Mouse (Mus musculus) adrenal gland, adult 2 months (tissue): ENCODE measurements around the gene Gm5136. TPM values are rescaled to one million over a fixed set of nuclear protein-coding genes. Genes with fewer than 3 reads are reported as not detected.

Source experiments
- DNase-seq: peaks from one replicate; pipeline ENCODE4 v3.0.0; 2021
- long read RNA-seq: library from polyadenylated mRNA; stranded (forward); transcript quantifications from one replicate; pipeline ENCODE4 v2.0.0, GENCODE M21; 2021
- polyA plus RNA-seq: library from polyadenylated mRNA; depleted of rRNA; stranded (reverse); fragments of >200 nt; gene quantifications from 2 replicates; pipeline ENCODE4 v1.2.3, GENCODE M21; 2012; rRNA removed
- total RNA-seq, 2 experiments: library from RNA; stranded (reverse); gene quantifications; 2 replicates each; pipeline ENCODE4 v1.2.3; 2021

Gene Gm5136
- total RNA-seq (not detected), polyA plus RNA-seq (not detected in 2 replicates)
- long read RNA-seq, result 0 reads

DNA sequence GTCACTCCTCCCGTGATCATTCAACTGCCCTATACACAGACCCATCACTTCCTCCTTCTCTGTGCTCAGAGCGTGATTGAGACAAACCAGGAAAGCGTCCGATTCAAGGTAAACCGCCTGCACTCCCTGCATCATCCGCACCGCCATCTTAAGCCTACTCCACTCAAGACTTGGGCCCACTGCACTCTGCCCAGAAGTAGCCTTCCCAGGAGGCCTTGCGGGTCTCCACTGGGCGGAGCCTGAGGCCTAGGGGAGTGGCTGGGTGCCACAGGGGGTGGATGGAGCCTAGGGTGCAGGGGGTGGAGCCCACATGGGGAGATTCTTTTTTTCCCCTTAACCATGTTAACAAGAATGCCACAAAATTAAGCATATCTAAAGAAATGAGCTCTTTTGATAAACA, at the start of gene Gm5136:
Gene Gm5136, minus strand, starts transcription at position 215 of the 400 bp plus-strand sequence.
- no peak for DNase-seq

DNA sequence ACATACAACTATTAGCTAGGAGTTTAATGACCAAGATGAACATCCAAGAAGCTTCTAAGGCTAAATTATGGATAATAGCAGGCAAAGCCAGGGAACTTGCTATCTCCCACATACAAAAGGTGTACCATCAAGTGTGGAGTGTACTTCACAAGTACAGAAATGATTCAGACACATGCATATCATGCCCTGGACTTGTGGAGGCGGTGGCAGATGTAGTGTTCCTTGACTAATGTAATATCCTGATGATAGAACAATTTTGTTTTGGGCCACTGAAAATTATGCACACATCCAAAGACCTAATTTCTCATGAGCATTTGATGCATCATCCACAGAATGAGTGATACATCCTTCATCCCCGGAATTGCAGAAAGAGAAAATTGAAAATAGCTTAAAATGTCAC, 43.8 kb upstream of the Gm5136 start:
- DNase-seq, result no peak

DNA sequence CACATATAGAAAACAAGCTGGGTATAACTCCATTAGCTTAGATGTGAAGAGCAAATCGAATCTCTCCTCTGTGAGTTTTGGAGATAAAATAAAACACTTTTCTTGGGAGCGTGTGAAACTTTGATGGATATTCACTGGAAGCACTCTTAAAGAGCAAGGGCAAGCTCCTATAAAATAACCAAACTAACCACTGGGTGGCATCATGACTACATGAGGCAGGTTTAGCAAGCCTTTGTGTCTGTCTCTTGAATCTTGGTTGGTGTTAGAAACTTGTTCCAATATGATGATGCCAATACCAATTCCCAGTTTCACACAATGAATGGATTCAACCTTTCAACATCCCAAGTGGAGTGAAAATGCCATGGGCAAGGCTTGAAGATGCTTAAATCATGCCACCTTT, 34.0 kb upstream of the Gm5136 start:
- peak; percentile 5 for DNase-seq

DNA sequence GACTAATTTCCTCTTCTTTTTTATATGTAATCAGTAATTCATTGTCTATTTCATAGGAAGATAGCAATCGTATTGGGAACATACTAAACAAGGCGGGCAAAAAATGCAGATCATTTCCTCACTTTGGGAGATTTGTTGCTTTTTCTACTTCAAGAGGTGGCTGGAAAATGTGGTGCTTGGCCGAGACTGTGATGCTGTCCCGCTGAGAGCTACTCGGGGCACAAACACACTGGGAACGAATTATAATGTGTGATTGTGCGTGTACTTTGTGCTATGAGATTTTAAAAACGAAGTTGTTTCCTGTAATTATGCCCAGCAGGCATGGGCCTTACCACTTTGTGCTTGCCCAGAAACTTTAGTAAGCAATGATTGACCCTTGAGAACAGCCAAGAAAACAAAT, 29.0 kb upstream of the Gm5136 start:
- no peak for DNase-seq

DNA sequence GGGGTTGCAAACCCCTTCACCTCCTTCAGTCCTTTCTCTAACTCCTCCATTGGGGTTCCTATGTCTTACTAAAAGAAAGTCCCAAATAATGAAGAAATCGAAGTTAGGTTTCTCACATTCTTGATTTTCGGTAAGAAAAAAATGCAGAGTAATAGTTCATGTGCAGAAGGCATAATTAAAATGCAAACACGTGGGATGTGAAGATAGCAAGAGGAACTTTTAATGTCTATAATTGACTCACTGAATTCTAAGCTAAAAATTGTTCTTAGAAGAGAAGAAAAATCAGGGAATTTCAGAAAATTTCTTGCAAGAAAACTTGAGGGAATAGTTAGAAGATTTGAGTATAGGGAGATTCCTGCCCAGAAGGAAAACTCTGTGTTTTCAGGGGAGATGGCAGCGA, 26.4 kb upstream of the Gm5136 start:
- no peak for DNase-seq

DNA sequence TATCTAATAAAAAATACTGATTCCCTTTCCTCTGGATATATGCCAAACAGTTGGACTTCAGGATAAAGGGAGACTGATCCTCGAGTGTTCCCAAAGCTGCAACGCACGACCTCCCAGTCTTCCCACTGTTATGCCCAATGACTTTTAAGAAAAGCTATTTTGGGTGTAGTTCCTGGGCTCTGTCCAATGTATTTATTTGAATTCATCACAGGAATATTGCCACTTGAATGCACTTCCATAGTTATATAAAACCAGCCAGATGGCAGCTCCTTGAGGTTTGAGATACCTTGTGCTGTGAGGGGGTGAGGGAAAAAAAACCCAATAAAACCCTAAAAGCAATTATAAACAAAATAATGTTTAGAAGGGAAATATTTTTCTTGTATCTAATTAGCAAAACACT, 24.9 kb upstream of the Gm5136 start:
- no peak for DNase-seq

DNA sequence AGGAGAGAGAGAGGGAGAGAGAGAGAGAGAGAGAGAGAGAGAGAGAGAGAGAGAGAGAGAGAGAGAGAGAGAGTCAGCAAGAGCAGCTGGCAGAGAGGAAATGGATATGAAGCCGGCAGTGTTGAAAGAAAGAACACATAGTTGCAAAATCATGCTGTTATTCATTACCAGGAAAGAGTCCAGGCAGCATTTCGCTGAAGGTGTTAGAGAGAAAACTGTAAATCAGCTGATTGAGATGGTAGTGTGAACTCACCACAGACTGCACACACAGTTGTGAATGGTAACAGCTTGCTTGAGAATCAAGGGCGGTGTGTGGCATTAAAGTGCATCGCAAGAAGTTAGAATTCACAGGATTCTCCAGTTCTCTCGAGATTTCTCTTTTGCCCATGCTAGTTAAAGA, 10.6 kb upstream of the Gm5136 start:
- DNase-seq, result no peak

DNA sequence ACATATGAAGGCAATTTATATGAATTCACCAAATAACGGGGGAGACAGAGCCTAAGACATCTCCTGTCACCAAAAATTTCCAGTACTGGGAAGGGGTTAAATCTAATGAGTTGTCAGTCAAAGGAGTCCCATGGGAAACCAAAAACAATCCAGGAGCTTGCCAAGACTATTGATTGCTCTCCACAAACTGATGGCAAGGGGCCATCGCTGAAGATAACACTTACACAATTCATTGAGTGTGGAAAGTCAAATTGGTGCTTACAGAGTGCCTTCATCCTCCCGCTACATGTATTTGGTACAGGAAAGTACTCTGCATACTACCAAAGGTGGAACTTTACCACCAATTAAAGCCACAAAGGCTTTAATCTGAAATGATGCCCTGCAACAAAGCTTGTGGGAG, 5.7 kb upstream of the Gm5136 start:
- no peak for DNase-seq

DNA sequence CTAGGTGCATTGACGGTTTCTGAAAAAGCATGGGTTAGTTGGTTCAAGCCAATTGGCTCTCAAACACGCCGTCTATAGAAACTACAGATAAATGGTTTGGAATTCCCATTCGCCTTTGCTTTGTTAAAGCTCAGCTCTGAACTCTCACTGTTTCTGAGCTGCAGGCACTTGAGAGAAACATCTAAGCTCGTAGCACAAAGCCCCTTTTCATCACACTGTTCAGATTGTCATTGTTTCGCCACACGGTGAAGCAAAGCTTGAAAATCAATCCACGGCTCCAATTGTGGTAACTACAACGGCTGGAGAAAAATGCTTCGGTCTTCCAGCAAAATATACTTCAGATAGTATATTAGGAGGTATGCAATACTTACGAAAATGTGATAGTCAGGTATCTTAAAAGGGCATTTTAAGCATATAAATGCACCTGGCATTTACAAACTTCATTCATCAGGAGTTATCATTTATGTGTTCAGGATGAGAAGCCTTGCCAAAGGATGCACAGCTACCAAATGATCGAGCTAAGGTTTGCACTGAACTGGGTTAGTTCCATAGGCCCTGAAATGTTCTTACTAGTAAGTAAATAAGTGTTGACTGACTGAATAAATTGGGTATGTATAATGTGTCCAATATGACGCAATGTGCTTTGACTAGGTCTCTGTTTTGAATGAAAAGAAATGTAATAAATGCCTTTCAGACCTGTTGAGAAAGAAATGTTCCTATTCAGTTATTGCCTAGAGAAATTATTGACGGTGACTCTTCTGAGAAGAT, 1.6 kb upstream of the Gm5136 start:
- DNase-seq, result no peak

DNA sequence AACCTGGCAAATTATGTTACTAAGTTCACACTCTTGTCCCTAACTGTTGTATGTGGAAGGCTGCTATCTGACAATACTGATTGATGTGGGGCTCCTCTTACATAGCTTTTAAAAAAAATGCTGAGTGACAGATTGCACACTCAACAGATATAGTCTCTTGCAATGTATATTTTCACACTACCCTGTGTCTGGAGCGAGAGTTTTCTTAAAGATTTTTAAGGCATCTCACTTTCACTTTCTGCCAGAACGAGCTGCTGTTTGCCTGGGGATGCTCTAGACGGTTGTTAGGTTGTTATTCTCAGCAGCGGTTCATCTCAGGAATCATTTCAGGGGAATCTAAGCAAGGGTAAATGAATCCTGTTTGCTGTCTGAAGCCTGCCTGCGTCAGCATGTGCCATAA, 2.9 kb downstream of the Gm5136 start:
- DNase-seq, result no peak

DNA sequence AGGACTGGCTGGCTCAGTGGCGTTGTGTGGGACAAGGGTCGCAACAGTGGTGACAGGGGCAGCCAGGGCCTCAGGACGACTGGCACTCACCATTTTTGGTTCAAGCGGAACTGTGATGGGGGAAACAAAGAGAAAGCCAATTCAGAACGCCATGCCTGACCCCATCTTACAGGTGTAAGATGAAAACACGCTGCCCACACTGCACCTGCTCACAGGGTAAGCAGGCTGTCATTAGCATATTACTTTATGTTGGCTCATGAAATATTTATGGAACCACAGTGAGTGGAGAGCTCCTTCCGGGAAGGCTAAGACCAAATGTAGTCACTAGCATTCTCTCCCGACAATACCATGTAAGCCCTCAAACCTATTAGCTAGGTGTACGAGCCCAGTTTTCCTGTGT, 9.0 kb downstream of the Gm5136 start:
- no peak for DNase-seq

DNA sequence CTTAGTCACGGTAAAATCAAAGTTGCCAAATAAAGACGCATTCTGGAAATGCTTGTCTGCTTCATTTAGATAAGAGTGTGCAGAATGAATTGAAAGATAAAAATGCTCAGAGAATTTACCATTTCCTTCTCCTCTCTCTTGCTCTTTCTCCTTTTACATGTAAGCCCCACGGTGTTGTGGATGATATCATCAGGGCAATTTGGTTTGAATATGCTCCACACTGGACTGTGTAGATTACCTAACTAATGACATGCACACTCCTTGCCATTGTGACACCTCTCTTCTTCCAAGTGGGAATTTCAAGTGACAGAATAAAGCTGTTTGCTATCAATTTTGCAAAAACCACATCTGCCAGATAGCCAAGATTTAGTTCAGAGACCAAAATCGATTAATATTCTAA, 13.3 kb downstream of the Gm5136 start:
- DNase-seq, result no peak

DNA sequence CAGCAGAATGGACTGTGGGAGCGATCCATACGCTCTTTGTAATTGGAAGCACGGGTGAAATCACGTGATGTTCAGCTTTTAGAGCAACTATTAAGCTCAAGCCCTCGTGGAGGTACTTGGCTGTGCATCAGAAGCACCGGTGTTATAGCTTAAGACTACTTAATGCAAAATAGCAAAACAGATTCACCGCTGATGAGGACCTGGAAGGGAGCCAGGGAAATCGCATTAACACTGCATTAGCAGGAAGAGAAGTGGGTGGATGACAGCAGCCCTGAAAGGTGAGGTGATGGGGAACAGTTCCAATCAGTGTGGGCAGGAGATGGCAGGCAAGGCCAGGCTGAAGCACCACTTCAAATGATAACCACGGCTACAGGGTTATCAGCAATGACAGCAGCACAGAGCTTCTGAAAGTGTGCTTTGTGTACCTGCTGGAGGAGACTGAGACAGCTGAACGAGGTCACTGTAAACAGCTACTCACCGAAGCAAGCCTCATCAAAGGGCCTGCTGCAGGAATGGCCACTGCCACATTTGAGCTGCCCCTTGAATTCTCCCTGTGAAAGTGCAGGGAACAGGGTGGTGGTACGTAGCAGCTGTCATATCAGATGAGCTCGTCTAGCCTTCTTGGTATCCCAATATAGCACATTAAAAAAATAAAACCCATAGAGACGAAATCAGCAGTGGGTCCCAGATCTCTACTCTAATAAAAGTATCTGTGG, 20.1 kb downstream of the Gm5136 start:
- peak; percentile 4 for DNase-seq

DNA sequence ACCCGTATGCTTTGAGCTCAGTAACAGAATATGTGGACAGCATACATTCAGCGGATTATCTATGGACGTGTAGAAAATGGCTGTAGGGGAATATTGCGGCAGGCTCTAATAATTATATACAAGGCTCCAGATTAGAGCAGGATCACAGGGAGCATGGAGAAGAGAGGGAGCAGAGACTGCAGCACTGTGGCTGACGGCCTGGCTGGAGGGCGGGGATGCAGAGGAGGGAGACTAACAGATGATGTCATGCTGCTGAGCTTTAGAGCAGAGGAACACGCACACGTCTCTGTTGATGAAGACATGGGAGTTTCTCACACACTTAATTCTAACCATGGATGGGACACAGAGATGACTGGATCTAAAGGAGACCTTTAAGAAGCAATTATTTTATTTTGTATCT, 22.9 kb downstream of the Gm5136 start:
- no peak for DNase-seq

DNA sequence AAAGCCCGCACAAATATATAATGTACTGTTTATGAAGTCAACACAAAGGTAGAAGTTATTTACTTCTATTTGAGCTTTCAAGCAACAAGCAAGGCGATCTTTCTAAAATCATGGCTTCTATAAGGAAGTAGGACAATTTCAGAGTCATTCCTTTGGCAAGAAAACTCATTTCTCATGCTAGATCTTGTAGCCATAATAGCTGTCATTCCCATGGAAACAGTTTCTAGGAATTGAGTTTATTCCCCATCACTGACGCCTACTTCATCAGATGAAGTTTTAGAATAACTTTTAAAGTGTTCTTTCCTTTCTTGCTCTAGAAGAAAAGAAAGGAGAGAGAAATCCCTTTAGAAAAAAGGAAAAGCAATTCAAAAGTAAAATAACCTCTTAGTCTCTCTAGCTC, 31.0 kb downstream of the Gm5136 start:
- DNase-seq, result no peak

DNA sequence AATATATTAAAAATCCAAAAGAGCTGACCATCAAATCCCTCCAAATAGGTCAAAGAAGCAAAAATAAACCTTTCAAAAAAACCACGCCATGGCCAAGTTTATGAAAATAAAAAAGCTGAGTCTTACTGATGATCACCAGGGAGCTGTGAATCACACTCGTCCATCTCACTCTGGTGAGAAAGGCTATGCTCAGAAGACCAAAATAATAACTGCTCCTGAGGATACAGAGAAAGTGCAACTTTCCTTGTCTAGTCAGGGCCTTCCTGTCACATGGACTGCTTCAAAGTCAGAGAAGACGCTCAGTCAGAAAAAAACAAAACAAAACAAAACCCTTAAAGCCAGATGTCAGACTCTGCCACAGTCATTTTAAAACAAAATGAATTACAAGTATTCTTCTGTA, 39.7 kb downstream of the Gm5136 start:
- no peak for DNase-seq

DNA sequence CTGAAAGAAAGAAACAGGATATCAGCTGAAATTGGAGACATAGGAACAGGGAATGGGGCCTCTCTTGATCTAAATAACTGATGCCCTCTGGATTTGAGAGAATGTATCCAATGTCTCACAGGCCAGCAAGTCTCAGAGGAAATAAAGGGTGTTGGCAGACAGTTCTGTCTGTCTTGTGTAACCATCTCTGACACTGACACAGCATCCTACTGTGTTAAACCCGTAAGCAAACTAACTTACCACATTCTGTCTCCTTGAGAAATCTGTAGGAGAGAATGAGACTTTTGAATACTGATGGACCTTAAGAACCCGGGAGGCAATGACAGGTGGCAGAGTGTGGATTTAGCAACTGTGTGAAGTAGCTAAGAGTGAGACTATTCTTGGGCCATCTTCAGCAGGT, 41.7 kb downstream of the Gm5136 start:
- no peak for DNase-seq

DNA sequence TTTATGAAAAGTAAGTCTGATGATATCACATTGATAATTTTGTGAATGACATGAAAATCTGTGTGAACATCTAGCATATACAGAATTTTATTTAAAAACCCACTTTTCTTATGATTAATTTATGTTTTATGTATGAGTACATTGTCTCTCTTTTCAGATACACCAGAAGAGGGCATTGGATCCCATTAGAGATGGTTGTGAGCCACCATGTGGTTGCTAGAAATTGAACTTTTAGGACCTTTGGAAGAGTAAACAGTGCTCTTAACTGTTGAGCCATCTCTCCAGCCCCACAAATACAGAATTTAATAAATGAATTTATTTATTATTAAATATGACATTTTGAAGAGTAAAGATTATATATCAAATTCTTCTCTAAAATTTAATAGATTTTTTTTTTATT, 42.3 kb downstream of the Gm5136 start:
- DNase-seq, result no peak

DNA sequence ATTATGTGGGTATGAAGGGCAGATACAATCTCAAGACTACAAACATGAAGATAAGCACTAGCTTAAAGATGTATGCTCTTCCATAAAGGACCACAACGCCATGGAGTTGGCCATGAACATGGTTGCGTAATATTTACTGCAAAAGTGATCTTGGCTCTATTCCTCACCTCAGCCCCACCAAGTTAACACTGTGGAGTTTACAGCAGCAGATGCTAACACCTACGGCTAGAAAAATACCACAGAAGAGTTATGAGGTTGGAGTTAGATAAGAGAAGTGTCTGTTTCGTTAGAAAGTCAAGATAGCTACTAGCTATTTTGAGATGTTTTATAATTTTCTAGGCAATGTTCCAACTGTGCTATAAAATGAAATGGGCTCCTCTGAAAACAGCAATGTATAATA, 43.1 kb downstream of the Gm5136 start:
- no peak for DNase-seq

DNA sequence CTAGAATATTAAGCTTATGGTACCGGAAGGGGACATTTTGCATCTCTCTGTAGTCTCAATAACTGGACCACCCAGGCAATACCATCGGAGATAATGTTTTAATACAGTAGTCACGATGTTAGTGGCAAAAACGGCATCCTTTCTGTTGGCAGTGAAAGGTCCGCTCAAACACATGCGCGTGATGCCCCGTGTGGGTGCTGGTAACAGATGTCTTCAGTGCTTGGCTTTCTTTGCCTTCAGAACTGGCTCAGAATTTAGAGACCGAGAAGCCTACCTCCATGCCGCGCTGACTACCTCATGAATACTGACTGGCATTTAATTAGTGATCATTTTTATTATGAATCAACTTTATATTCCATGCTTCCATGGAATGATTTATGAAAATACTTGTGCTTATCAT, 44.9 kb downstream of the Gm5136 start:
- no peak for DNase-seq

DNA sequence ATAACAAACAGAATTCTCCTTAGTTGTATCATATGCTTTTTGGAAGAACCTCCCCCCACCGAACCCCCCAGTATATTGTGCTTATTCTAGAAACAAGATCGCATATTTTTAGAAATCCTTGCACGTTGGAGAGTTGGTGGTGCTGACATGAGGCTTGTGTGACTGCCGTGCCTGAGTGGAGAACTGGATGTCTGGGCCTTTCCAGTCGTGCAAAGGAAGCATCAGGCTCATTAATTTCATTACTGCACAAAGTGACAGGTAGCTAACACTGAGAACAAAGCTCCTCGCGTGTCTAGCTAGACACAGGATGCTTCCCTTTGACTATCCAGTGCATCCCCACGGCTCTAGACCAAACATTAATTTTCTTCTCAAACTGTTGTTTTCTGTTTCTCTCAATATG, 47.1 kb downstream of the Gm5136 start:
- DNase-seq, result no peak

DNA sequence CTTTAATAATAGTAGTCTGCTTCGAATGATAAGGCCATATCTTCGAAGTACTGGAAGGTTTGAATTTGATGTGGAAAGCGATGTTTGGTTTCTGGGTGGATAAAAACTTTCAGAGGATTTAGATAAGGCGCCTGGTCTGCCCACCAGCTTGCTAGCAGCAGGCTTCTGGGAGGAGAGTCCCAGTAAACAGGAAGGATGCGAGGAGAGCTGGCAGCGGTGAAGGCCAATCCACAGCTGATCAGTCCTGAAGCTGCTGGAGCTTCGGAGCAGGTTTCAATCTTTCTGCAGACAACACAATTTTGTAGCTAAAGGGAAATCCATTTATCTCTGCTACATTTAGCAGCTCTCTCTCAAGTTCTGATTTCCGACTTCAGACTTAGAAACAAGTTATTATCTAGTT, 47.9 kb downstream of the Gm5136 start:
- no peak for DNase-seq

DNA sequence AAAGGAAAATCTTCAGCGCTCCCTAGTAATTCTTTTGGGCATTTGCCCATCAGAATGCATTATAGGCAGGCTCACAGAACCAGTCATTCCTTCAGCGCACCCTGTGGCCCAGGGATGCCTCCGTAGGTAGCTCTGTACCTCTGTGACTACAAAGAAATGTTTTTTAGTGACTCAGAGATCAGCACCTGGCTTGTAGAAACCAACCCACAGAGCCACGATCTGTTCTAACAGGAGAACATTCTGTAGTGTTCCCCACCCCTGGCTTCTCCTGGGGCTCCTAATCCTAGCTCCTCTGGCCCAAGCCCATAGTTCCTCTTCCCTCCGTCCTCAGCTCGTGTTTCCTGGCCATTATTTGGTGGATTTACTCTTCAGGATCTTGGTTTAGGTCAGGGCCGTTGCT, 50.8 kb downstream of the Gm5136 start:
- DNase-seq, result no peak
